Mouse (Mus musculus) cerebellum, adult 11-12 months (tissue): ENCODE results near the gene Cacng7.

Experiments used
- DNase-seq: peaks from one replicate; pipeline ENCODE4 v3.0.0; 2022

Cacng7 gene

DNA sequence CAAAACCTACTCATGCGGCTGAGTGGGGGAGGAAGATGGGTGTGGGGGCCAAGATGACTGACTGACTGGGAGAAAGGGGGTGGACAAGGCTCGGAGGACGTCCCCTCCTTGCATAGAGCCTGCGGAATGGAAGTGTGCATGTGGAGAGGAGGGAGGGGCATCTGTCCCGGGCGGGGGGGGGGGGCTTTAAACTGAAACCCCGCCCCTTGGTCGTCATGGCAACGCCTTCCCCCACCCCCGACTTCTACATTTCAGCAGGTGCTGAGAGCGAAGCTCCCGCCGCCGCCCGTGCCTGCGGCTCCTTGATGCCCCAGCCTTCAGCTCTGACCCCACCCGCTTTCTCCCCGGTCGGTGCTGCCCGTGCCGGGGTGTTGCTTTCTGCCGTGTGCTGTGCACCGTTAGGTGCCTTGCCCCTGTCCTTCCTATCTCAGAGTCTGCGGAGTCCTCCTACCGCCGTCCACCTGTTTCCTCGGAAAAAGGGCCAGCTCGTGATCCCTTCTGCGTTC, 29.4 kb upstream of the Cacng7 start:
- peak; percentile 62 for DNase-seq

DNA sequence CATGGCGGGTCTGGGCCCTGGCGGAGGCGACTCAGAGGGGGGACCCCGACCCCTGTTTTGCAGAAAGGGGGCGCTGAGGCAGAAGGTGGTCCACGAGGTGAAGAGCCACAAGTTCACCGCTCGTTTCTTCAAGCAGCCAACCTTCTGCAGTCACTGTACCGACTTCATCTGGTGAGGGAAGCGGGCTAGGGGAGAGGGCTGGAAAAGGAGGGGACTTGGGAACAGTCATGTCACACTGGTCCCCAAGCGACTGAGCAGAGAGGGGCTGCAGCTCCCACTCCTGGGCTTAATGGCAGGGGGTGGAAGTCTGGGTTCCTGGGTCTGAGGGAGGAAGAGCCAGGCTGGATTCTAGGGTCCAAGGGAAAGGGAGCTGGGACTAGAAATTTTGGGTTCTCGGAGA, 29.0 kb upstream of the Cacng7 start:
- DNase-seq: no peak

DNA sequence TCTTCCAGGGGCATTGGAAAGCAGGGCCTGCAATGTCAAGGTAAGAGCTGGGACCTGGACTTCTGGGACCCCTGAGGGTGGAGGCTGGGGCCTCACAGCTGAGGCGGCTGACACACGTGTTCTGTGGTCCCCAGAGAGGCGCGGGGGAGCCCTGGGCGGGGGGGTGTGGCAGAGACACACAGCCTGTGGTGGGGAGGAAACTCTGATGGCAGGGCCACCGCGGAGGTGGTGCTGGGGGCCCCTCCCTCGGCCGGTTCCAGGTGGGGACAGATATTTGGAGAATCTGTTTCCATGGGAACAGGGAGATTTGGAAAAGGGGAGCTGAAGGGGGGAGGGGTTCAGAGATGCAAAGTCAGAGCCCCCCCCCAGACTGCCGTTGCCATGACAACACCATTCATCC, 28.5 kb upstream of the Cacng7 start:
- DNase-seq: peak; percentile 56

DNA sequence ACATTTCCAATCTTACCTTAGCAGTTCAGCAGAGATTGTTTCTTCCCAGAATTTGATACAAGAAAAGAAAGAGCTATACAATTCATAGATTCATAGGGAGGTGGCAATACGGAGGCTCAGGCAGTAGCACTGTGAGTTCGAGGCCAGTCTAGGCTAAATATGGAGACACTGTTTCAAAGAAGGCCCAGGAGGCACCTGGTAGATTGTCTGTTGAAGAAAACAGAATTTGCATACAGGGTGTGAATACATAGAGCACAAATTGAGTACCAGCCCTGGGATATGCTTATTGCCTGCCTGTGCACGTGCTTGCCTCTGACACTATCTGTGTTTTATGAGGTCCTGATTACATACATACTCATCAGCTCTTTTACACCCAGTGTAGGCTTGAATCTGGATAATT, 26.4 kb upstream of the Cacng7 start:
- no peak for DNase-seq

DNA sequence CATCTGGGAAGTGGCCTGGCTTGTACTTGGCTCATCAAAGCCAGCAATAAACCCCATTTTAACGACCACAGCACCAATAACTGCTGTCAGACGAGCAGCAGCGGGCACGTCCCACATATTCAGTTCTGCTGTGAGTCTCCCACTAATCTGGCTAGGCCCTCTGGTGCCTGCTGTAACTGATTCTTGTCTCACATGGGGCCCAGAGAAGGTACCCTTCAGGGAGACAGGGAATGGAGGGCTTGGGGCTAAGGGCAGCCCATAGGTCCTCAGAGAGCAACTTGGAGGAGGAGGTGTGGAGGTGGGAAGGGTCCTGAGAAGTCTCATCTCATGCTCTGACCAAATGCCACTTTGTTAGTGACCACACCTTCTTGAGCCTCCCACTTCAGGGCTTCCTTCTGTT, 24.1 kb upstream of the Cacng7 start:
- DNase-seq: no peak

DNA sequence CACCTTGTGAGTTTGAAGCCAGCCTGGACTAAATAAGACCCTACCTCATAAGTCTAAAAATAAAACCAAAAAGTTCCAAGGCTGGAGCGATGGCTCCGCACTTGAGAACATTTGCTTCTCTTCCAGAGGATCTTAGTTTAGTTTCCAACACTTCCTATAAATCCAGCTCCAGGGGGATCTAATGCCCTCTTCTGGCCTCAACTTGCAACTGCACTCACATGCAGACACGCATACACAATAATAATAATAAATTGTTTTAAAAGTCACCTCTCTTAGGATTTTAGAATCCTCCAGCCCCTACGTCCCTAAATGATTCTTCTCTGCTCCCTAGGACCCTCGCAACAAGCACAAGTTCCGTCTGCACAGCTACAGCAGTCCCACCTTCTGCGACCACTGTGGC, 22.5 kb upstream of the Cacng7 start:
- DNase-seq: no peak

DNA sequence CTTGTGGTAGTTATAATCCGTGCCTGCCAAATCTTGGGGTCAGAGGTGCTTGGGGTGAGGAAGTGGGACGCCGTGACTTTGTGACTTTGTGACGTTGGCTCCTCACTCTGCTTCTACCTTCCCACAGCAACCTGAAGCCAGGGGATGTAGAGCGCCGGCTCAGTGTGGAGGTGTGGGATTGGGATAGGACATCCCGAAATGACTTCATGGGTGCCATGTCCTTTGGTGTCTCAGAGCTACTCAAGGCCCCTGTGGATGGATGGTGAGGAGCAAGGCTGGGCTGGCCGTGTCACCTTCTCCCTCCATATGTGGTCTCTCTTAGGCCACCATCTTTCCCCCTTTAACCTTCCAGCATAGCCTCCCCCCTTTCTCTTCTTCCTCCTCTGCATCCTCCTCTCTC, 19.2 kb upstream of the Cacng7 start:
- DNase-seq: no peak

DNA sequence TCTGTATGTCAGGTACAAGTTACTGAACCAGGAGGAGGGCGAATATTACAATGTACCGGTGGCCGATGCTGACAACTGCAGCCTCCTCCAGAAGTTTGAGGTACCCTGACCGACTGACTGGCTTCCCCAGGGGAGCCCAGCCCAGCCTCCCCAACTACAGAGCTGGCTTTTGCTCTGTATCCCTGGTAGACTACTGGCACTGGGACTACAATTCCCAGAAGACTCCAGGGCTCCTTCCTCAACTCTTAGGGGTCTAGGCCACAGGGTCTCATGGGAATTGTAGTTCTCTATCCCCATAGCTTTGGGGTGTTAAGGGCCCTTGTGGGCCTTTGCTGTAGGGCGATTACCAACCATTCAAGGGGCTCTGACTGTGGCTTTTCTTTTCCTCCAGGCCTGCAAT, 18.6 kb upstream of the Cacng7 start:
- DNase-seq: no peak

DNA sequence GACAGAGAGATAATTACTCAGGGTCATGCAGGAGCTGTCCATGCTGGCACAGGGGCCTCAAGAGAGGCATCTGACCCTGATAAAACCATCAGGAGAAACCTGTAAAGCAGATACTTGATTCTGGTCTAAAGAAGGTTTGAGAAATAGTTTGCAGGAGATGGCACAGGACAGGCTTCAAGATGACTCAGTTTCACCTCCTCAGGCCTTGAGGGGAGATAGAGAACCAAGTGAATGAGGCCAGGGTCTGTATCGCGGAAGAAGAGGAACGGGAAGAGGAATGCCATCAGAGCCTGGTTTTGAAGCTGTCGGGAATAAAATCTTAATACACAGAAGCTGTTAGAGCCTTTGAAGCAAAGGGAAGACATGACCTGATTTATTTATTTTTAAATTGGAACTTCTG, 15.1 kb upstream of the Cacng7 start:
- no peak for DNase-seq

DNA sequence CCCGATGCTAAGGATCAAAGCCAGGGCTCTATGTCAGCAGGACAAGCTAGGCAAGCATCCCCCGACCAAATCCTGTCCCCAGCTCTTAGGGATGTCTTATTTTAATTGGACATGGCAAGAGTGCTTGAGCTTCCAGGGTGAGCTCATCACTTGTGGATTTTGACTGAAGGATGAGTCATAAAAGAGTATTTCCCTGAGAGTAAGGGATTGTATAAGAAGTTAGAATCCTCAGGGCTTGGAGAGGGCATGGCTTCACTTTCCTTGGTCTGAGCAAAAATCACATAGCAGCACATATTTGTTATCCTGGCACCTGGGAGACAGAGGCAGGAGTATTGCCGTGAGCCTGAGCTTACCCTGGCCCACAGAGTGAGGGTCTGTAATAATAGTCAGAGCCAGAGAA, 11.9 kb upstream of the Cacng7 start:
- no peak for DNase-seq

DNA sequence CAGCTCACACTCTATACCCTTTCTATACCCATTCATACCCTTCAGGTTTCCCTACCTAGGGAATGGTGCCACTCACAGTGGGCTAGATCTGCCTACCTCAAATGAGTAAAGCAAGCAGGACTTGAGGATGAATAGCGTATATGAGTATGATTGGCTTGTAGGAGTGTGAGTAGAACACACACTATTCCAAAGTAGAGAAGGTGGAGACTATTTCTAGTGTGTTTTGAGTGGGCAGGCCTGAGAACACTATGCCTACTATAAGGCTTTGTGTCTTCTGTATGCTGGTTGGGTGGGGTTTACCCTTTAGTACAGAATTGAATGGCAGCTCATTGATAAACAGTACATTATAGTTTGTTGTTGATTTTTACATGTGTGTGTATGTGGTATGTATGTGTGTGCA, 8.9 kb upstream of the Cacng7 start:
- DNase-seq: no peak

DNA sequence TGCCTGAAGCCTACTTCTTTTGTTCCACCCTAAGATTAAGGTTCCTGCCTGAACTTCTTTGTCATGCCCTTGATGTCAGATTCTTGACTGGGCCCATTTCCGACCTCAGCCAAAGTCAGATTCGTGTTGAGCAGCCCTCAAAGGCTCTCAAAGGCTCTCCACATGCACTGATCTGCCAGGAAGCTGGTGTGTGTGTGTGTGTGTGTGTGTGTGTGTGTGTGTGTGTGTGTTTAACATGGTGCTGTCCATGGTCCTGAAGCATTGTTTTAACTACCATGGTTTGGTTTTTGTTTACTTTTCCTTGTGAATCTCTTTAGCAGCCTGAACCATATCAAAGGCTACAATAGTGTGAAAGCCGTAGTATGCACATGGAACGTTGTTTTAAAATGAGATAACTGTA, 4.8 kb upstream of the Cacng7 start:
- DNase-seq: no peak

DNA sequence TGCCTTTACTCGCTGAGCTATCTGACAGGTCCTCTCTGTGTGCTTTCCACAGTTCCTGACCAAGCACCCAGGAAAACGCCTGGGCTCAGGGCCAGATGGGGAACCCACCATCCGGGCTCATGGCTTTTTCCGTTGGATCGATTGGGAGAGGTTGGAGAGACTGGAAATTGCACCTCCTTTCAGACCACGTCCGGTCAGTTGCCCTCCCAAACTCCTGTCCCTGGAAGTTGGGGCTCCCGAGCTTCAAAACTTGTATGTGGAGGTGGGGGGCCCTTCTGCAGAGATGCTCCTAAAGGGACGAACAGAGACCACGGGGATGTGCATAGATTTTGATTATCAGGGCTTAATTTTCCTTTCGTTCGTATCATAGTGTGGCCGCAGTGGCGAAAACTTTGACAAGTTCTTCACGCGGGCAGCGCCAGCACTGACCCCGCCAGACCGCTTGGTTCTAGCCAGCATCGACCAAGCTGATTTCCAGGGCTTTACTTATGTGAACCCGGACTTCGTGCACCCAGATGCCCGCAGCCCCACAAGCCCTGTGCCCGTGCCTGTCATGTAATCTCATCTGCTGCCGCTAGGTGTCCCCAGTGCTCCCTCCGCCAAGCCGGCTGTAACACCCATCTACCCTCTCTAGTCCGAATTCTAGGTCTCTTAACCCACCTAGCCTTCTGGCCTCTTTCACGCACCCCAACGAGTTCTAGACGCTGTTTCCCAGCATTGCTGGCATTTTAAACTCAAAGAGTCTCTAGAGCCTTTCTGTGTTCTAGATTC, 2.8 kb upstream of the Cacng7 start:
- DNase-seq: peak; percentile 82

DNA sequence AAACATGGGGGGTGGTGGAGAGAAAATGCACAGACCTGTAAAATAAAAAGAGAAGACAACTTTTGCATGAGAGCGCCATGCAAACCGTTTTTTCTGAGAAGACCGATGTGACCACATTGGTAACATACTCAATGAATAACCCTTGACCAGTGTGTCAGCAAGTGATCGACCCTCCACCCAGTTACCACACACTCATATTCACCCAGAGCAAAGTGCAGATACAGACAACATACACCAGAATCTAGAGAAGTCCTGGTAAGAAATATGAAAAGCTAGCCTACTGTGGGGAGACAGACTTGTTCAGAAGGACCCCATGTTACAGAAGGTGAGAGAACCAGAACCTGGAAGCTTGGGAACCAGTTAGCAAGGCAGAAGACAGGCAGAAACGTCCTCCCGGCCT, 1.6 kb upstream of the Cacng7 start:
- no peak for DNase-seq

DNA sequence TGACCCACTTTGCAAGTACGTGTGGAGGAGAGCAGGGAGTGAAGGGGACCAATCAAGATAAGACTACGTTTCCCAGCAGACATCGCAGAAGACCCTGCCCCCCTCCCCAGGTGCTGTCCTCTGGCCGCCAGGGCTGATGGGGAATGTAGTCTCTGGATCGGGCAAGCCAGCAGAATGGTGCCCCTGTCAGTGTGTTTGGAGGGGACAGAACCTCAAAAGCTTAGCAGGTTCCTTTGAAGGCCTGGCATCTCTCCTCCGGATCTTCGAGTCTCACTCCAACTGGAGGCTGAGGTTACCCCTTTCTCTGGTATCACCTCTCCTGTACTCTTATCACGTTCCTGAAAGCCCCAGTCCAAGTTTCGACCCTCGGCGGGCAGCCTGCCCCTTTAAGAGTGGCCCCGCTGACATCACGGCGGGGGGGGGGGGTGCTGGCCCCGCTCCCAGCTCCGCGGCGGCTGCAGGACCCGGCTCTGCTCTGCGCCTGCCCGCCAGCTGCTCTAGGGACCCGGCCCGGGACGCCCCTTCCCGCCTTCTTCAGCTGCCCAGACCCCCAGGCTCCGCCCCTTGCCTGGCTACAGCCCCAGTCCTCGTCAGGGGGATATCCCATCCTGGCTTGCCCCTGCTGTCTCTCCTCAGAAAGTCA, 1.1 kb upstream of the Cacng7 start:
- DNase-seq: peak; percentile 89

DNA sequence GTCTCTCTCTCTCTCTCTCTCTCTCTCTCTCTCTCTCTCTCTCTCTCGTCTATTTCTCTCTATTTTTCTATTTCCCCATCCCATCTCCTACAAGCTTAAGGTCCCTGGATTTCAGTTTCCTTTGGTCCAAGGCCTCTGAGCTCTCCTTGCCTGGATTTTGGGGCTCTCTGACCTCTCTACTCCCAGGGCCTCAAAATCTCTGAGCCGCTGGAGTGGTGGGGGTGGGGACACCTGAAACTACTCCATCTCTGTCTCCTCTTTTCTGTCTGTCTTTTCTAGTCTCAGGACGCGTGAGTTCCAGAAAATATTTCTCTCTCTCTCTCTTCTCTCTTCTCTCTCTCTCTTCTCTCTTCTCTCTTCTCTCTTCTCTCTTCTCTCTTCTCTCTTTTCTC, 535 bp upstream of the Cacng7 start:
- no peak for DNase-seq

DNA sequence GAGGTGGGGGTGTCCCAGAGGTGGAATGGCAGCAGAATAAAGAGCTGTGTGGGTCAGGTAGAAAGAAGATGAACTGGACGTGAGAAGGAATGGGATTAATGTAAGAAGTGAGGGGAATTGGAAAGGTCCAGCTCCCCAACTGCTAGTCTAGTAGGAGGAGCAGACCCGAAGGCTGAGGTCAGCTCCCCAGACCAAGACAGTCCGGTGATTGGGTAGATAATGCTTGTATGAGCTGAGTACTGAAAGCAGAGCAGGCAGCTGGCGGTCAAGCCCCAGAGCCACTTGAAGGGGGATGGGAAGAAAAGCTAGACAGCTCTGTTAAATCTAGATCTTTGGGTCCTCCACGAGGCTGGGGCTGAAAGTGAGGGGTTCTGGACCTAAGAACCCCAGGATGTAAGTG, 787 bp downstream of the Cacng7 start:
- peak; percentile 60 for DNase-seq

DNA sequence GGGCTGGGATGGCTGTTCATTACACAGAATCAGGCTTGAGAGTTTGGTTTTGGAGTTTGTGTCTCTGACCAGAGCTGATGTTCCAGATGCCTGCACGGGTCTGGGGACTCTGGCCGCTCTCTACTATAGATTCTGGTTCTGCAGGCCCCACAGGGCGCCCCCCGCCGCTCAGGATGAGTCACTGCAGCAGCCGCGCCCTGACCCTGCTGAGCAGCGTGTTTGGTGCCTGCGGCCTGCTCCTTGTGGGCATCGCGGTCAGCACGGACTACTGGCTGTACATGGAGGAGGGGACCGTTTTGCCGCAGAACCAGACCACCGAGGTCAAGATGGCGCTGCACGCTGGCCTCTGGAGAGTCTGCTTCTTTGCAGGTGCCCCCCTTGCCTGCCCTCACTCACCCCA, 3.7 kb downstream of the Cacng7 start:
- DNase-seq: peak; percentile 31

DNA sequence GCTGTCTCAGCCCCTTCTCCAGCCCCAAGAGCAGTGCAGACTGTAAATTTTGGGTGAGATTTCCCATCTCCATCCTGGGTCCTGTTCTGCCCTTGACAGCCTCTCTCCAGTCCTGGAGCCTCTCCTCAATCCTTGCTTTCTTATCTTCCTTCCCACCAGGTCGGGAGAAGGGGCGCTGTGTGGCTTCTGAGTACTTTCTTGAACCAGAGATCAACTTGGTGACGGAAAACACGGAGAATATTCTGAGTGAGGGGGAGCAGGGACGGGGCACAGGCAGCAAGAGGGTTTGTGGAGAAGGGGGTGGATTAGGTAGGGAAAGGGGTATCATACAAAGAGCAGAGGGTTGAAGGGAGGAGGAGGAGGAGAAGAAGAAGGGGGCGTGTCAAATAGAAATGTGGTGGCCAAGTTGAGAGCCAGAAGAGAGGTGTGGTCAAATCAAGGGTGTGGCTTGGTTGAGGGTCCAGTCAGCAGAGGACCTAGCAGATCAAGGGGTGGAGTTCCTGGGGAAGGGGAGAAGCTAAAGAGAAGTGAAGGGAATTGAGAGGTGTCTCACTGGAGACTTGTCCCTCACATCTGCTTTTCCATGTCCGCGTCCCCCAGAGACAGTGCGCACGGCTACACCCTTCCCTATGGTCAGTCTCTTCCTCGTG, 5.7 kb downstream of the Cacng7 start:
- no peak for DNase-seq

DNA sequence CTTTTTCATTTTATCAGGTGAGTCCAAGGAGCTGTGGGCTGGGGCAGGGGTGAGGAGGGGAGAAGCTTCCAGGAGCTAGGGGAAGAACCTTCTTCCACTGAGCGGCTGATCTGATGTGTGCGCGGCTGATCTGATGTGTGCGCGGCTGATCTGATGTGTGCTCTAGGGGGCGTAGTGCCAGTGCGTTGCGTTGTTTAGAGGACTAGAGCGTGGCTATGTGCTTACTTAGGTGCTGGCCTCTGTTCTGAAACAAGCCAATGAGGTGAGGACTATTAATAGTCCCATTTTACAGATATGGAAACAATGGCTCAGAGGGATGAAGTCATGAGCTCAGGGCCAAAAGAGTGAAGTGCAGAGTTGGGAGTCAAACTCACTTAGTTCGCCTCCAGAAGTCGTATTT, 6.3 kb downstream of the Cacng7 start:
- no peak for DNase-seq

DNA sequence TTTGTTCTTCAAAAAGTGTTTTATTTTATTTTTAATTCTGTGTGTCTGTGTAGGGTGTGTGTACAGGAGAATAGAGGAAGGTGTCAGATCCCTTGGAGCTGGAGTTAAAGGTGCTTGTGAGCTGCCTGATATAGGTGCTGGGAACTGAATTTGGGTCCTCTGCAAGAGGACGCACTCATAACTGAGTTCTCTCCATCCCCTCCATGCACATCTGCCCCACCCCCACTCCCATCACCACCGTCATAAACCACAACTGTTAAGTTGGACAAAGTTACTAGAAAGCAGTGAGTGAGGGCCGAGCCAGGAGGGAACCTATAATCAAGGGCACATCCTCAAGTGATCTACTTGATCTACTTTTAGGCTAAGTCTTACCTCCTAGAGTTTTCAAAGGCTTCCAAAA, 11.1 kb downstream of the Cacng7 start:
- DNase-seq: no peak

DNA sequence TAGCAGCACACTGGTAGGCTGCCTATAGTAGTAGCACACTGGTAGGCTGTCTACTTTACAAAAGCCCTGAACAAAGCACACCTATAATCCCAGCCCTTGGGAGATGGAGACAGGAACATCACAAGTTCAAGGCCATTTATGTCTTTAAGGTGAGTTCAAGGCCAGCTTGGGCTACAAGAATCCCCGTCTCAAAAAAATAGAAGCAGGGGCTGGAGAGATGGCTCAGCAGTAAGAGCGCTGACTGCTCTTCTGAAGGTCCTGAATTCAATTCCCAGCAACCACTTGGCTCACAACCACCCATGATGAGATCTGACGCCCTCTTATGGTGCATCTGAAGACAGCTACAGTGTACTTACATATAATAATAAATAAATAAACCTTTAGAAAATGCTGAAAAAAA, 12.5 kb downstream of the Cacng7 start:
- no peak for DNase-seq

DNA sequence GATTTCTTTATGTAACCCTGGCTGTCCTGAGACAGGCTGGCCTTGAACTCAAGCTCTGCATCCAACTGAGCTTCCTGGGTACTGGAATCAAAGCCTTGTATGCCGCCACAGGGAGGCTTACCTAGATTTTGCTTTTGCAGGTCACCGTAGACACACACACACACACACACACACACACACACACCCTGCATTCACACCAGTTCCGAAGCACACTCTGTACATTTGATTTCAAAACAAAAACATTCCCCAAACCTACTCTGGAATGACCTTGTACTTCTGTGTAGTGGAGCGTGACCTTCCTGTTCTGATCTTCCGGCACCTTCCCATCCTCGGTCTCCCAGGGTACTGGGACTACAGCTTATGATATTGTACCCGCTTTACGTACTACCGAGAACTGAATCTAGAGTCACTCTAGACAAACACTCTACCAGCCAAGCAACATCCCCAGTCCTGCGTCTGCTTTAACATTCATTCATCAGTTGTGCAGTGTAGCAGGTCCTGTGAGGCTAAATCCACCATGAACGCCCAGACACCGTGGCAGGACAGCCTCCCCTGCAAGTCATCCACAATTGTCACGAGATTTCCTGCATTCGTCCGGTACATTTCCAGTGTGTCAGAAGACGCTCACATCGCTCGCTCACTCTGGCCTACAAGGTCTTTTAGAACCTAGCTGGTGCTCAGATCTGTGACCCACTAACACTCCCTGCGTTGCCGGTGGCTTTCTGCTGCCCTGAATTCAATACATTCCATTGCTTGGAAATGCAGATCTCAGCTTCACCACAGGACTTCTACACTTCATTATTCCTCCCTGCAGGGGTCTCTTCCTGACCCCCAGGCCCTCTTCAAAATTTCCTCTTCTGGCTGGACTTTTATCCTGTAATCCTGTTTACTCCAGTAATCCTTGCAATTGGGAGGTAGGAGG, 14.9 kb downstream of the Cacng7 start:
- no peak for DNase-seq
